Mouse (Mus musculus): ENCODE data around the gene Rora.

- TF ChIP-seq POLR2A (IDR thresholded peaks at IDR 0.05; ENCODE audit: low read depth, low read length): no peak
- TF ChIP-seq CTCF (IDR thresholded peaks at IDR 0.05; ENCODE audit: extremely low read depth, insufficient read length, insufficient replicate concordance, low read depth, low read length): no peak
Observed at GRCm38 (mm10) chr9:69367055-69367454, 713.5 kb downstream of the Rora start.
